Mouse (Mus musculus) bone marrow, adult 2 months (tissue): ENCODE measurements around the gene Msx2. TPM values are rescaled to one million over a fixed set of nuclear protein-coding genes. Genes with fewer than 3 reads are reported as not detected.

Source experiments
- H3K27ac ChIP-seq: fragments of 200-500 bp; 2 replicates; pipeline ENCODE4 v1.5.1; 2012; ENCODE audit warnings: low read depth, mild to moderate bottlenecking, control low read depth, inconsistent platforms, low read length; ENCODE audit not compliant: control insufficient read depth, poor library complexity, insufficient read depth
- H3K4me1 ChIP-seq: fragments of 200-500 bp; 2 replicates; pipeline ENCODE4 v1.6.1; 2011; ENCODE audit warnings: low read length; ENCODE audit not compliant: control insufficient read depth, insufficient read depth
- H3K4me3 ChIP-seq: fragments of 200-500 bp; replicated peaks from 2 replicates; pipeline ENCODE3; 2011; ENCODE audit warnings: mild to moderate bottlenecking, low read depth, low read length, control low read depth; ENCODE audit not compliant: control insufficient read depth
- CTCF ChIP-seq: fragments of 200-500 bp; IDR thresholded peaks from 2 replicates; pipeline ENCODE4 v1.5.1; 2011; ENCODE audit warnings: low read length, control low read depth; ENCODE audit not compliant: control insufficient read depth, insufficient read depth
- POLR2A ChIP-seq: fragments of 200-500 bp; IDR thresholded peaks from 2 replicates; pipeline ENCODE4 v1.6.1; 2011; ENCODE audit warnings: low read depth, mild to moderate bottlenecking, control low read depth, low read length, borderline replicate concordance; ENCODE audit not compliant: control insufficient read depth
- WGBS: fragments of 180-500 bp; shearing (Covaris S2); methylation state at CpG from one replicate; pipeline ENCODE4 v1.1.7; 2018; 5-methylcytosine and 5-hydroxymethylcytosine counted together
- polyA plus RNA-seq: library from polyadenylated mRNA; stranded (reverse); fragments of >200 nt; gene quantifications from 2 replicates; pipeline ENCODE4 v1.2.4, GENCODE M21; 2011; ENCODE audit warnings: low replicate concordance; ENCODE audit not compliant: missing spikeins, insufficient read depth, insufficient read length

The Msx2 gene
- polyA plus RNA-seq, 1 experiment = not detected

DNA sequence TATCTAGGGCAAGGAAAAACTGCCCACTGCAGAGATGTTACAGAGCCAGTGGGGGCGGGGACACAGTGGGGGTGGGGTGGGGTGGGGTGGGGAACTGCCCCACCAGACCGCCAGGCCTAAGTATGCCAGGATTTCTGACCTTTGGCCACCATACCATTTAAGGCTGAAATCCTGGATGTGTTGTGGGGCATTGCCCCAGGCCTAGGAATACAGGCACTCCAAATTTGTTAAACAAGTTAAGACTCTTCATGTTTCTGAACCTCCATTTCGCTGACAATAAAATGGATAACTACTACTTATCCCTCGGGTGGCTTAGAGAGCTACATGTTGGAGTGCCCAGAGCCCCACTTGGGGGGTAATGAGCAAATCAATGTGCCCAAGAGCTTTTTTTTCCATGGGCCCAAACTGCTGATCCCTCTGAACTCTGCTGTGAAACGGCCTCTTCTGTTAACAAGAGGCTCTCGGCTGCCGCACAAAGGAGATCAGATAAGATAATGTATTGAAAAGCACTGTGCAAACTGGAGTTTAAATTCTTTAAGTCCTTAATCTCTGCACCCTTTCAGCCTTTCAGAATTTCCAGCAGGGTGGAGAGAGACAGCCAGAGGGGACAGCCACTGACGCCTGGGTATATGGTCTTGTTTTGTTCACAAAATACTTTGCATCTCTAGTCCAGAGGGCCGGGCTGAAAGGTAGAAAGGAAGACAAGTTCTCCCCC is 2.3 kb downstream of the Msx2 start:
- 28% methylated on average over 9 of the region's 9 CpGs for WGBS
- Histone ChIP-seq H3K4me1 (no peaks in the 10 kb centered on the region), H3K4me3 (no peak overlapping the region), H3K27ac (no peak overlapping the region)
- no peak for TF ChIP-seq POLR2A
- TF ChIP-seq CTCF = no peak

DNA sequence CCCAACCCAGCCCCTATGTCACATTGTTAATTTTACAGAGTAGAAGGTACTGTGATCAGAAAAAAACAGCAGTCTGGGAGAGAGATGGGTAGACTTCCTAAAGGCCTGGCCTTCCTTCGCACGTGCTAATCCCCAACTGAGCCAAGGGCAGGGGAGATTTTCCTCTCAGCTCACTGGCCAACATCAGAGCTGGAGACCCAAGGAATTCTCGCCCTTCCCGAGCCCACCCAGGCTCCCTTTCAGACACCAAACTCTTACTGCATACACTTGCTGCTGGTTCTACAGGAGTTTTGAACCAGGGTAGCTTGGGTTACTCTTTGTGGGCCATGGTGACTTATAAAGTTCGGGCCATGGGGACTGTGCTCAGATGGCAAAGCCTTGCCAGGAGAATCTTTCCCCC is 3.1 kb downstream of the Msx2 start:
- TF ChIP-seq CTCF (no peak), POLR2A (no peak)
- WGBS = 56% methylated on average over 5 of the region's 5 CpGs

DNA sequence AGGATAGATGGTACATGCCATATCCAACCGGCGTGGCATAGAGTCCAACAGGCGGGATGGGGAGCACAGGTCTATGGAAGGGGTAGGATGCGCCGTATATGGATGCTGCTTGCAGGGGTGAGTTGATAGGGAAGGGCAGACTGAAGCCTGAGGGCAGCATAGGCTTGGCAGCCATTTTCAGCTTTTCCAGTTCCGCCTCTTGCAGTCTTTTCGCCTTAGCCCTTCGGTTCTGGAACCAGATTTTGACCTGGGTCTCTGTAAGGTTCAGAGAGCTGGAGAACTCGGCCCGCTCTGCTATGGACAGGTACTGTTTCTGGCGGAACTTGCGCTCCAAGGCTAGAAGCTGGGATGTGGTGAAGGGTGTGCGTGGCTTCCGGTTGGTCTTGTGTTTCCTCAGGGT is 4.7 kb downstream of the Msx2 start:
- H3K4me1 ChIP-seq = no peaks in the 10 kb centered on the region
- no peak overlapping the region for H3K4me3 ChIP-seq
- TF ChIP-seq POLR2A (no peak), CTCF (no peak)
- H3K27ac ChIP-seq = no peak overlapping the region; the same call in 1 of the 2 replicates
- 54% methylated on average over 14 of the region's 14 CpGs for WGBS

More for the DNA sequence above, 3.1 kb downstream of the Msx2 start:
- H3K4me3 ChIP-seq = no peak overlapping the region
- no peak overlapping the region for H3K27ac ChIP-seq
- H3K4me1 ChIP-seq = no peaks in the 10 kb centered on the region

DNA sequence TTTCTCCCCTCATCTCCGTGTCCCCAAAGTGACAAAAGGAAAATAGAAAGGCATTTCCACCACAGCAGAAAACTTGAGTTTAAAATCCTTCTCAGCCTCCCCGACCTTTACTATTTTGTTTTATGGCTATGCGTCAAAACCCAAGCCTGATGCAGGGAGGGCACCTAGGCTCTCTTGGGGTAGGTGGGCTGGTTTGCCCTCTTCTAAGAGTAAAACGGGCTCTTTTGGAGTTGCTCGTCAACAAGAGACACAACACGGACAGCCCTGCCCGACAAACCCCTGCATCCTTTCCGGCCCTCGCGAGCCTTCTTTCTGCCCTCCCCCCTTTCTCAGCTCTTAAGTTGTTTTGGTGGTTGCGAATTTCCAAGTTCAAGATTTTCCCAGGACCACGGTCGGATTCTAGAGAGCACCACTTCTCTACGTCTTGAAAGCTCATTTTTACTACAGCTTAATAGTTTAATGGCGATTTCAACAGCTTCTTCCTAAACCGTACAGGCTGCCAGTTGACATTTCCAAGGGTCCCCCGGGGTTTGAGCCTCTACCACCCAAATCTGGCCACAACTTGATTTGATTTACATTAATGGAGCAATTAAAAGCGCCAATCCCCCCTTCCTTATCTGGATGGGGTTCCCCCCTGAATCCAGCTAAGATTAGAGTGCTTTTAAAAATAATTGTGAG is 6.5 kb downstream of the Msx2 start:
- Histone ChIP-seq H3K27ac (no peak overlapping the region), H3K4me3 (no peak overlapping the region), H3K4me1 (no peaks in the 10 kb centered on the region)
- WGBS = 8% methylated on average over 18 of the region's 18 CpGs
- TF ChIP-seq POLR2A (no peak), CTCF (no peak)

DNA sequence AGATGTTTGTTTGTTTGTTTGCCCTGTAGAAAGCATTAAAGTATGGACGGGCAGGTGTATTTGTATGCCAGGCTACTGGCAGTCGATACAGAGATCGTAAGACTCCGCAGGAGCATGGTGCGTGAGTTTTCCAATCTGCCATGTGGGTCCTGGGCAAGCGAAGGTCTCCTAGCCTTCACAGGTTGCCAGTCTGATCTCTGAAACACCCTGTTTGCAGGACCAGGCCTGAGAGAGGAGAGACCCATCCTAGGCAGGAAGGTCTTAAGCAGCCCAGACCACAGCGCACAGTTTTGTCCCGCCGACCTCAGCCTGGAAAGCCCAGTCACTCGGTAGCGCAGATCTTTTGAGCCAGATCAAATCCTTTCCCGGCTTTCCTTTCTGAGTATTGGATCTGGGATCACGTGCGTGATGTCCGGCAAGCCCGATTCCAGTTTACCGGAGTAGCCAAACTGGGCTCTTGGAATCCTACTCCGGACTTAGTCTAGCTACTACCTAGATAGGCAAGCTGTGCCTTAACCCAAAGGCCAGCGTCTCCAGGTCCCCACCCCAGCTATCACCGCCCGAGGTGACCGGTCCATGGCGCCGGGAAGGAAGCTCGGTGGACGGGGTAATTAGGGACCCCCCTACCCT is 7.6 kb downstream of the Msx2 start:
- 10% methylated on average over 26 of the region's 26 CpGs for WGBS
- TF ChIP-seq CTCF (no peak), POLR2A (no peak)
- no peaks in the 10 kb centered on the region for H3K4me1 ChIP-seq
- no peak overlapping the region for H3K4me3 ChIP-seq
- H3K27ac ChIP-seq = no peak overlapping the region

DNA sequence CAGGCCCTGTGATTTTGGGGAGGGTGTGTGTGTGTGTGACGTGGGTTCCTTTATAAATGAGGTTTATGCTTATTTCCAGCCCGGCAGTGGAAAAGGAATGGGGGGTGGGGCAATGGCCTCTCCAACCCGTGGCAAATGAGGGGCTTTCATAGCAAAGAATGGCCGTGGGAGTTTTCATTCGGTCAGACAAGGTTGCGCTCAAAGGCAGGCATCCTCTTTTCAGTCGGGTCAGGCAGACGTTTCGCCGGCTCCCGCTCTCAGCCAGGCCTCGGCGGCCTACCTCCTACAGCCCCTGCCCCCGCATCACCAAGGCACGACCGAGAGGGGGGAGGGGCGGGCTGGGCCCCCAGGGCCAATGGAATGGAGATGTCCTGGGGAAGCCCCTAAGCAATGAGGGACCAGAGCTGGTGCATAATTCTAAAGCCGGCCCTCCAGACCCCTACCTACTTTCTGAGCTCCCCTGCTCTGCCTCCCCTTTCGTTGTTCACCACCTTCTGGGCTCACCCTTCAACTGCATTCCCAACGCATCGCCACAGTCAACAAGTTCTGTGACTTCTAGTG is 8.4 kb downstream of the Msx2 start:
- TF ChIP-seq POLR2A = no peak
- no peak for TF ChIP-seq CTCF
- Histone ChIP-seq H3K4me3 (no peak overlapping the region), H3K27ac (no peak overlapping the region), H3K4me1 (no peaks in the 10 kb centered on the region)
- 4% methylated on average over 21 of the region's 21 CpGs for WGBS

DNA sequence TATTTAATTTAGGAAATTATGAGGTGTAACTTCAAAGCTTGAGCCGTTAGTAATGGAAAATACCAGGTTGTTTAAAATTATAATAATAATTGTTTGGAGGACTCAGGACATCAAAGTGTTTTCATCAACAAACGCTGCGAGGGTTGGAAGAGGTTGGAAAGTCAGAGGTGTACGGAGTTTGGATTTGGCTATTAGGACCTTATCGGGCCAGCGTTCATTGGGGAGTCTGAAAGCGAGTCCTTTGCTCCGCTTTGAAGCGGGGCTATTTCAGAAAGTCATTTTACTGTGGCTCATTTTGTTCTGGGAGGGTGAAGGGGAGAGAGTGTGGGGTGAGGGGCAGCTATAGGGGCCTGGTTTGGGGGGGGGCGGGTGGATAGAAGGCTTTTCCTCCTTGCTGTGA is 8.9 kb downstream of the Msx2 start:
- TF ChIP-seq CTCF (no peak), POLR2A (no peak)
- WGBS = 11% methylated on average over 10 of the region's 10 CpGs
- H3K27ac ChIP-seq = no peak overlapping the region
- H3K4me1 ChIP-seq = no peaks in the 10 kb centered on the region
- no peak overlapping the region for H3K4me3 ChIP-seq

DNA sequence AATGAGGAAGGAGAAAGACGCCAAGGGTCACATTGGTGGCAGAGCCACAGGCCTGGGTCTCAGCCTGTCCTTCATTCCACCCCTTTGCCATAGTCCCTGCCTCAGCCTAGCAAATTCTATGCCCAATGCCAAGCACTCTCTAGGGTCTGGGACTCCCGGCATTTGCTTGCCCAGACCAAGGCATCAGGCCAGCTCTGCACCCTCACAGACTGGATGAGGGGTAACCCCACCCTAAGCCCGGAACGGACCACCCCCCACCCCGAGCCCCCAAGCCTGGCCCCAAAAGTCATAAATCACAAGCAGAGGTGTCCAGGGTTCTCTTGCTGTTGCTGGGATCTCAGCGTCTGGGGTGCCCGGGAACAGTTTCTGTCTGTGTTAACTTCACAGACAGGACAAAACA is 9.8 kb downstream of the Msx2 start:
- H3K27ac ChIP-seq = no peak overlapping the region
- 1% methylated on average over 7 of the region's 7 CpGs for WGBS
- H3K4me1 ChIP-seq = no peaks in the 10 kb centered on the region
- H3K4me3 ChIP-seq = no peak overlapping the region
- TF ChIP-seq CTCF = no peak
- no peak for TF ChIP-seq POLR2A

DNA sequence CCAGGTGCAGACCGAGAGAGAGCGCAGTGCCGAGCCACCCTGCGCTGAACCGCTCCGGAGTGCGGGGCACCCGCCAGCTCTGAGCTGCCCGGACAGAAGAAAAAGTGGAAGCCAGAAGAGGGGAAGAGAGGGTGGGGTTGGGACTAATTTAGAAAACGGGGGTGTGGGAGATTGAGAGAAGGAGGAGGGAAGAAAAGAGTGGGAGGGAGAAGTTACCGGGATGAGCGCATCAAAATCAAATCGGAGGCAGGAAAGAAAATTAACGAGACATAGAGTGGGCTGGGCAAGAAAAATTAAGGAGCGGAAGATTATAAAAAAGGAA is 10.3 kb downstream of the Msx2 start:
- no peaks in the 10 kb centered on the region for H3K4me1 ChIP-seq
- TF ChIP-seq CTCF (no peak), POLR2A (no peak)
- H3K4me3 ChIP-seq = no peak overlapping the region
- no peak overlapping the region for H3K27ac ChIP-seq
- WGBS = 3% methylated on average over 15 of the region's 15 CpGs
